Mouse (Mus musculus) embryonic stem cell, embryonic (primary cell): Measurements from ENCODE around the gene Fads1.

ENCODE experiments used
- CTCF ChIA-PET, 4 experiments: fragments of 300-600 bp in 2 of 4; fragments of 350-600 bp in 2 of 4; sonication (Branson Sonifier 250); formaldehyde crosslinking; loops; one replicate each; lab custom pipeline; 2022; ENCODE audit warnings: inconsistent platforms in 2 of 4; lab: Charles Lee
- POLR2A ChIA-PET, 4 experiments: fragments of 300-600 bp in 2 of 4; fragments of 350-600 bp in 2 of 4; sonication (Branson Sonifier 250); formaldehyde crosslinking; loops; one replicate each; lab custom pipeline; 2022; ENCODE audit warnings: antibody characterized with exemption in 4 of 4, inconsistent platforms in 1 of 4; lab: Charles Lee

The Fads1 gene

DNA sequence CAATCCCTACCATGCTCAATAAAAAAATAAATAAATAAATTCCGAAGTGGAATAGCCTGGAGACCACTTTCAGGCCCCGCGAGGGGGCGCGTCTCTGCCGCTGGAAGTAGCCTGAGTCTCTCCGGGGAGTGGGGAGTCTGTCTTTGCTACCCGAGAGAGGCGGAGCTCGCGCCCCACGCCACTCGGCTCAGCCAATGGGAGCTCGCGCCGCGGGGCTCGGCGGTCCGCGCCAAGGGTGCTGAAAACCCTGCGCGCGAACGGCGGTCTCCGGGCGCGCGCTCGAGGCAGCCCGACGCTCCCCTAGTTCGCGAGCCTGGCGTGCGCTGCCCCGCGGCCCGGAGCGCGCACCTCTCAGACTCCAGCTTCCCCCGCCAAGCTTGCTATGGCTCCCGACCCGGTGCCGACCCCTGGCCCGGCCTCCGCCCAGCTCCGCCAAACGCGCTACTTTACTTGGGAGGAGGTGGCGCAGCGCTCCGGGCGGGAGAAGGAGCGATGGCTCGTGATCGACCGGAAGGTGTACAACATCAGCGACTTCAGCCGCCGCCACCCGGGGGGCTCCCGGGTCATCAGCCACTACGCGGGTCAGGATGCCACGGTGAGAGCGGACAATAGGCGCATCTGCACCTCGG lies at the start of gene Fads1:
TSS of gene Fads1 (plus strand) at position 219 of the 629 bp plus-strand sequence.
- POLR2A ChIA-PET, result interaction anchor here (0.5 to 4.2 kb wide), 69 partner anchors 9 to 343 kb away, joined by 3 to 47 read pairs (median 4); partner anchors contain the start of genes Fads2 (in 3 of the 4), Fen1 (in 1 of the 4), Incenp (in 1 of the 4) and Sdhaf2 (in 1 of the 4)
- CTCF ChIA-PET, result interaction anchor here (0.5 to 4.0 kb wide), 42 partner anchors 13 to 712 kb away, joined by 3 to 35 read pairs (median 4); partner anchors contain the start of genes Fads2 (in 2 of the 4), Fen1 (in 1 of the 4), Myrf (in 1 of the 4) and Tmem258 (in 1 of the 4)

DNA sequence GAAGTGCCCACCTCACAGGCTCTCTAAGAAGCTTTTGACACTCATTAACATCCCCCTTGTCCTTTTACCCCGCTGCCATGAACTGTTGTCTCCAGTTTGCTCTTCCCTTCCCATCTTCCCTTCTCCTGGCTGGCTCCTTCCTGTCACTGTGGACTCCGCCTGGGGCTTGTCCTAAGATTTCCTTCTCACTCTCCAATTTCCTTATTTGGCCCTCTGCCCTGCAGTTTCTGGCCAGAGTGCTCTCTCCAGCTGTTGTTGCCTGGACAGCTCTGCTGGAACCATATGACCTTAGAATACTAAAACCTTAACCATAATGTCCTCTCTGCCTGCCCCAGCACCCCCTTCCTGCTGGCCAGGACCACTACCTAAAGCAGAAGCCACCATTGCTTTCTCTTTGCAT lies 48.0 kb upstream of the Fads1 start:
- ChIA-PET CTCF (no interaction called here), POLR2A (interaction anchor here in 1 of 4 experiments (0.6 kb wide), 1 partner anchor 782 kb away, joined by 9 read pairs; no protein-coding TSS in a partner anchor)

DNA sequence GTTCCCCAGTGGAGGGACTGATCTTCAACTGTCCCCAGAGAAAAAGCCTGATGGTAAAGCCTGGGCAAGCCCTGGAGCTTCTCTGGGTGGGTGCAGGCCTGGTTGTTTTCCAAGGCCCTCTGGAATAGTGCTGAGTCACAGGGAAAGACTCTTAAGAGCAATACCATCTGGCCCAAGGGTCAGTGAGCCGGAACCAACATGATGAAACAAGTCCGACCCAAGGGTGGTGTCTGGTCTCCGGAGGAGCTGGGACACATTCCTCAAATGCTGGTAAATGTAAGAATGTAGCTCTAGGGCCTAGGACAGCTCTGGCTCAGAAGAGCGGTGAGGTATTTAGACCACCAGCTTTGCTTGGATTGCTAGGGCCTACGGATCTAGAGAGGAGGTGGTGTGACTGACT lies 45.3 kb upstream of the Fads1 start:
- ChIA-PET POLR2A (interaction anchor here (0.7 to 3.4 kb wide), 38 partner anchors 8 to 152 kb away, joined by 3 to 25 read pairs (median 4); partner anchors contain the start of genes Fads1 (in 4 of the 4), Fads2 (in 2 of the 4) and Tmem258 (in 1 of the 4)), CTCF (interaction anchor here (0.8 to 1.4 kb wide), 5 partner anchors 32 to 144 kb away, joined by 3 to 6 read pairs (median 3); partner anchors contain the start of gene Fads1 (in 1 of the 4))

DNA sequence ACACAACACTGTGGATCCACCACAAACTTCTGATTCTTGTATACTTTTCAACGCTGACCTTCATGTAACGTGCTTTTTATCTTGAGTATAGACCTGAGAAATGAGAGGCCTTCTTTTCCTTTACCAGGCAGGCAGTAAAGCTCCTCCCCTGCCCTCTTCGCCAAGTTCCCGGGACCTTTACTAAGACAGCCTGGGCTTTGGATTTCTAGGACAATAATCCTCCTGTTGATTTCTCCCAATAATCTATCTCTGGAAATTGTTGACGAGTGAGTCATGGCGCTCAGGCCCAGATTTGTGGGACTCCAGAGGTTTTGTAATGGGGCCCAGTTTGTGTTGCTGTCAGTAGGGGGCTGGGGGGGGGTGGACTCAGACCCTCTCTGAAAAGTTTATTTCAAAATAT lies 43.0 kb upstream of the Fads1 start:
- ChIA-PET POLR2A (interaction anchor here in 2 of 4 experiments (0.5 to 3.4 kb wide), 3 partner anchors 8 to 1236 kb away, joined by 3 to 25 read pairs (median 7); no protein-coding TSS in a partner anchor), CTCF (no interaction called here)

GRCm38 (mm10) chr19:10143667-10144066 lies 39.0 kb upstream of the Fads1 start:
- CTCF ChIA-PET, result no interaction called here
- POLR2A ChIA-PET, result interaction anchor here in 3 of 4 experiments (0.6 to 1.6 kb wide), 7 partner anchors 10 to 49 kb away, joined by 3 to 9 read pairs (median 3); partner anchors contain the start of genes Fads1 (in 1 of the 3) and Fads2 (in 1 of the 3)

- POLR2A ChIA-PET, result interaction anchor here in 2 of 4 experiments (0.6 to 1.6 kb wide), 6 partner anchors 13 to 47 kb away, joined by 3 to 6 read pairs (median 4); partner anchors contain the start of gene Fads1 (in 2 of the 2)
- CTCF ChIA-PET, result interaction anchor here in 1 of 4 experiments (0.6 kb wide), 1 partner anchor 269 kb away, joined by 3 read pairs; no protein-coding TSS in a partner anchor
Observed at GRCm38 (mm10) chr19:10144464-10144863, 38.2 kb upstream of the Fads1 start.

- ChIA-PET CTCF (no interaction called here), POLR2A (interaction anchor here in 3 of 4 experiments (0.6 to 1.9 kb wide), 13 partner anchors 10 to 1207 kb away, joined by 3 to 7 read pairs (median 4); partner anchors contain the start of genes Fads1 (in 1 of the 3) and Fads2 (in 1 of the 3))
Observed at GRCm38 (mm10) chr19:10148555-10148954, 34.1 kb upstream of the Fads1 start.

- ChIA-PET POLR2A (interaction anchor here (0.5 to 1.9 kb wide), 13 partner anchors 8 to 1720 kb away, joined by 3 to 7 read pairs (median 4); partner anchors contain the start of genes Fads1 (in 1 of the 4) and Fads2 (in 1 of the 4)), CTCF (interaction anchor here in 2 of 4 experiments (0.6 to 0.7 kb wide), 2 partner anchors 78 to 160 kb away, joined by 5 to 7 read pairs; no protein-coding TSS in a partner anchor)
Observed at GRCm38 (mm10) chr19:10149189-10149588, 33.5 kb upstream of the Fads1 start.

- CTCF ChIA-PET, result interaction anchor here in 1 of 4 experiments (1.1 kb wide), 1 partner anchor 62 kb away, joined by 3 read pairs; no protein-coding TSS in a partner anchor
- POLR2A ChIA-PET, result interaction anchor here in 3 of 4 experiments (0.6 to 2.0 kb wide), 5 partner anchors 8 to 35 kb away, joined by 3 to 5 read pairs (median 4); no protein-coding TSS in a partner anchor
Observed at GRCm38 (mm10) chr19:10157725-10158124, 25.0 kb upstream of the Fads1 start.

- ChIA-PET POLR2A (interaction anchor here (0.7 to 1.5 kb wide), 4 partner anchors 10 to 73 kb away, joined by 3 read pairs; no protein-coding TSS in a partner anchor), CTCF (interaction anchor here in 1 of 4 experiments (1.1 kb wide), 1 partner anchor 19 kb away, joined by 4 read pairs; the partner anchor contains the start of gene Fads1)
Observed at GRCm38 (mm10) chr19:10163896-10164295, 18.8 kb upstream of the Fads1 start.

- POLR2A ChIA-PET, result interaction anchor here in 1 of 4 experiments (1.3 kb wide), 1 partner anchor 10 kb away, joined by 3 read pairs; no protein-coding TSS in a partner anchor
Observed at GRCm38 (mm10) chr19:10165928-10166327, 16.8 kb upstream of the Fads1 start.

DNA sequence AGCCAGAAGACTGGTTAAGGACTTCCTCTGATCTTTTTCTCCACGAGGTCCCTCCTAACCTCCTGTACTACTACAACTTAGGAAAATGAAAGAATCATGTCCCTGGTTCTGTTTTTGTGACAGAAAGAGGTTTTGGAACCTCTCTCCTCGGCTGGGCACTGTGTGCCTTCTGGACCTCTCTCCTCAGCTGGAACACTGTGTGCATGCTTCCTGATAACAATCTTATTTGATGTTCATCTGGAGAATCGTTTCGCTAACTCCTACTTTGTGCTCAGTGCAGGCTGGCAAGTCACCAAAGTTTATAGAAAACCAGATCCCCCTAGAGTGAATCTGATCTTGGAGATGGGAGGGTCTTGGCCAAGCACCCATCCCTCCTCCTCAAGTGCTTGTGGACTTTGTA lies 15.6 kb upstream of the Fads1 start:
- POLR2A ChIA-PET, result interaction anchor here in 2 of 4 experiments (1.3 kb wide), 2 partner anchors 8 to 29 kb away, joined by 3 read pairs; no protein-coding TSS in a partner anchor
- CTCF ChIA-PET, result interaction anchor here in 1 of 4 experiments (1.4 kb wide), 1 partner anchor 16 kb away, joined by 4 read pairs; the partner anchor contains the start of gene Fads1

More at GRCm38 (mm10) chr19:10165928-10166327, 16.8 kb upstream of the Fads1 start:
- CTCF ChIA-PET, result interaction anchor here in 2 of 4 experiments (1.0 to 1.4 kb wide), 2 partner anchors 17 to 187 kb away, joined by 3 to 4 read pairs; partner anchors contain the start of gene Fads1 (in 1 of the 2)

DNA sequence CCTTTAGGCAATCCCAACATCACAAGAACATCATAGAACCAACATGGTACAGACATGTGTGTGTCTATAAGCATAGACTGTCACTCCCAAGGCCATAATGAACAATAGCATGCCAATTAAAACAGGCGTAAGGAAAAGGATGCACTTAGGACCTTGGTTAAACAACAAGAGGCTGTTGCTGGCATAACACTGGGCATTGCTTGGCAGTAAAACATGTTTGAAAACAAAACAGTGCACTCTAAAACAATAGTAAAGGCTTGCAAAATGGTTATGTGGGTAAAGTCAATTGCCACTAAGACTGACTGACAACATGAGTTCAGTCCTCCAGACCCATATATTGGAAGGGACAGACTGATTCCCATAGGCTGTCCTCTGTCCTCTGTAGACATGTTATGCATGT lies 14.7 kb upstream of the Fads1 start:
- CTCF ChIA-PET, result interaction anchor here in 1 of 4 experiments (0.7 kb wide), 1 partner anchor 81 kb away, joined by 3 read pairs; no protein-coding TSS in a partner anchor
- POLR2A ChIA-PET, result interaction anchor here in 2 of 4 experiments (1.3 to 4.6 kb wide), 2 partner anchors 14 to 30 kb away, joined by 3 to 47 read pairs; partner anchors contain the start of gene Fads1 (in 1 of the 2)

GRCm38 (mm10) chr19:10168441-10168840 lies 14.2 kb upstream of the Fads1 start:
- ChIA-PET CTCF (interaction anchor here in 1 of 4 experiments (0.7 kb wide), 1 partner anchor 81 kb away, joined by 3 read pairs; no protein-coding TSS in a partner anchor), POLR2A (interaction anchor here in 2 of 4 experiments (0.6 to 4.6 kb wide), 3 partner anchors 14 to 1445 kb away, joined by 3 to 47 read pairs (median 6); partner anchors contain the start of genes Fads1 (in 1 of the 2) and Slc3a2 (in 1 of the 2))

- POLR2A ChIA-PET, result interaction anchor here in 3 of 4 experiments (0.6 to 5.6 kb wide), 14 partner anchors 8 to 1446 kb away, joined by 3 to 47 read pairs (median 6); partner anchors contain the start of genes Fads1 (in 3 of the 3), Fads2 (in 1 of the 3) and Slc3a2 (in 1 of the 3)
- CTCF ChIA-PET, result interaction anchor here (0.6 to 1.8 kb wide), 7 partner anchors 12 to 176 kb away, joined by 3 to 5 read pairs (median 3); partner anchors contain the start of gene Fads1 (in 2 of the 4)
Observed at GRCm38 (mm10) chr19:10169179-10169578, 13.5 kb upstream of the Fads1 start.

DNA sequence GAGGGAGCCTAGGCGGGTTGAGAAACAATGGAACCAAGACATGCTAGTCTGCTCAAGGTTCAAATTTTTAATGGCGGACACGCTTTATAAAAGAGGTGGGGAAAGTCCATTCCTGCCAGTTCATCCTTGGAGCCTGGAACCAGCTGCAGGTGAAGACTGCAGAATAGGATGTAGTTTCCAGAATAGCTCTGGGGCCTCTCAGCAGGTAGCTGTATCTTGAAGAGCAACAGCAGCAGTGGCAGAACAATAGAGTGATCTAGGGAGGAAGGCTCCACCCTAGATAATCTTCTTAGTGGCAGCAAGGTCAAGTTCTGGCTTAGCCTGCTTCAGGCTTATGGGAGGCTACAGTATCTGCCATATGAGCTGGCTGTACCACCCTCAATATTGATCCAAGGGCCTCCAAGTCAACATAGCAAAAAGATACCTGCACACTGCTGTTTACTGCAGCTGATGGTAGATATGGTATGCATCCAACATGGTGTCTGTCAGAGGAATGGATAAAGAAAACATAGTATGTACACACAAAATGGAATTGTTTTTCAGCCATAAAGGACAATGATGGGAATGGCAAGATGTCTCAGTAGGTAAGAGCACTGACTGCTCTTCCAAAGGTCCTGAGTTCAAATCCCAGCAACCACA lies 12.9 kb upstream of the Fads1 start:
- POLR2A ChIA-PET, result interaction anchor here (0.6 to 5.6 kb wide), 15 partner anchors 7 to 156 kb away, joined by 3 to 47 read pairs (median 7); partner anchors contain the start of genes Fads1 (in 4 of the 4) and Fads2 (in 2 of the 4)
- CTCF ChIA-PET, result interaction anchor here (0.6 to 1.8 kb wide), 8 partner anchors 12 to 177 kb away, joined by 3 to 5 read pairs (median 4); partner anchors contain the start of gene Fads1 (in 2 of the 4)
